Mouse (Mus musculus): ENCODE results near the gene Papss1. TPM values are rescaled to one million over a fixed set of nuclear protein-coding genes. Genes with fewer than 3 reads are reported as not detected.

Gene Papss1
- polyA plus RNA-seq, 1 experiment from 2014 or later = 66.5 TPM

DNA sequence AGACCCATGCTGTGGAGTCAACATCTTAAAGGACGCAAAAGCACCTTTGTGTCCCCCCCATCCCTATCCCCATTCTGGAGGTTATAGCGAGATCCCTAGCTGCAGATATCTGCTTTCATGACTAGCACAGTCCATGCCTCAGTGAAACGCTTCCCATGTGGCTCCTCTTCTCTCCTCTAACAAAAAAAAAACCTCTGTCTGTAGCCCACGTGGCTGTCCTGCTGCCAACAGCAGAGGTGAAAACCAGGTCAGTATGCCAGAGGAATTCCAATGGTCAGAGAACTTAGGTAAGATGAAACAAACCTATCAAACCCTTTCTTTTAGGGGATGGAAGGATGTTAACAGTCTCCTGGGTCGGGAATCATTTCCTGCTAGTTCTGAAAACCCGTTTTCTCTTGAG lies 91.5 kb downstream of the Papss1 start:
- H3K4me3 ChIP-seq = no peak overlapping the region
- no peak for DNase-seq (ENCODE audit: low spot score)
- H3K36me3 ChIP-seq = no peaks in the 10 kb centered on the region
- WGBS = 75% methylated on average over 6 of the region's 6 CpGs
- no peaks in the 10 kb centered on the region for H3K4me1 ChIP-seq (replicated peaks)
- no peak overlapping the region for H3K27ac ChIP-seq
- H3K9me3 ChIP-seq = no peaks in the 10 kb centered on the region
- no peaks in the 10 kb centered on the region for H3K27me3 ChIP-seq (ENCODE audit: insufficient read depth, poor library complexity, severe bottlenecking)

DNA sequence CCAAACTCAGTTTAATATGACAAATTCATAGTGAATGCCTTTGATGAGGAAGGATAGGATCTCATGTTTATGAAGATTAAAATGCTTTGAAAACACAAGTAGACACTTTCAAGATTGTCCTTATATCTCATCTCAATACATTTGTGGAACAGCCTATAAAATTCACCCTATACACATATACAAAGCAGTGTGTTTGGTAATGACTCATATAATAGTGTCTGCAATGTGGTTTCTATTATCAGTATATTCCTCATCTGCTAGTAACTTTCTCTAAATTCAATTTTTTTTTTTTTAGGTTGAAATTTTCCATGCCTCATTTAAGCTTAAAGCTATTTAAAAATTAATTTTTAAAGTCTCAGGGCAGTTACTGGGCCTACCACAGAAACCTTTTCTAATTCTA lies 95.6 kb downstream of the Papss1 start:
- Histone ChIP-seq H3K9me3 (no peaks in the 10 kb centered on the region), H3K27me3 (ENCODE audit: insufficient read depth, poor library complexity, severe bottlenecking) (no peaks in the 10 kb centered on the region), H3K36me3 (no peaks in the 10 kb centered on the region), H3K27ac (no peak overlapping the region), H3K4me3 (no peak overlapping the region), H3K4me1 (replicated peaks) (no peaks in the 10 kb centered on the region)
- DNase-seq (ENCODE audit: low spot score) = no peak

DNA sequence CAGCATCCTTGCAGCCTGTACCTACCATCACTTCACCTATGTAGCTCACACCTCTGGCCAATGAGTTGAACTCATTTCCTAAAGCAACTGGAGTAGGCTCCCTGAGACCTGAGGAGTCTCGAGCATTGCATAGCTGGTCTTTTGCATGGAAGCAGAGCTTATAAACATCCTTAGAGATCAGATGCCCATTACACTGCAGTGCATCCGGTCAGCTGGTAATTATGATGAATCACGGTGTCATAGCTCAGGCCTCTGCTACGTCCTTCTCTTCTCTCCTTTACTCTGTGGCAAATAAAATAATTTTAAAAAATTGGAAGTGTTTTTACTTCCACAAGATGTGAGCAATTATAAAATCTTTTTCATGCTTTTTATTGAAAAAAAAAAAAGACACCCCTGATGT lies 96.1 kb downstream of the Papss1 start:
- no peaks in the 10 kb centered on the region for H3K36me3 ChIP-seq
- H3K27ac ChIP-seq = no peak overlapping the region
- H3K4me1 ChIP-seq (replicated peaks) = no peaks in the 10 kb centered on the region
- no peak overlapping the region for H3K4me3 ChIP-seq
- no peak for DNase-seq (ENCODE audit: low spot score)
- 88% methylated on average over 4 of the region's 4 CpGs for WGBS
- no peaks in the 10 kb centered on the region for H3K27me3 ChIP-seq (ENCODE audit: insufficient read depth, poor library complexity, severe bottlenecking)
- H3K9me3 ChIP-seq = no peaks in the 10 kb centered on the region

DNA sequence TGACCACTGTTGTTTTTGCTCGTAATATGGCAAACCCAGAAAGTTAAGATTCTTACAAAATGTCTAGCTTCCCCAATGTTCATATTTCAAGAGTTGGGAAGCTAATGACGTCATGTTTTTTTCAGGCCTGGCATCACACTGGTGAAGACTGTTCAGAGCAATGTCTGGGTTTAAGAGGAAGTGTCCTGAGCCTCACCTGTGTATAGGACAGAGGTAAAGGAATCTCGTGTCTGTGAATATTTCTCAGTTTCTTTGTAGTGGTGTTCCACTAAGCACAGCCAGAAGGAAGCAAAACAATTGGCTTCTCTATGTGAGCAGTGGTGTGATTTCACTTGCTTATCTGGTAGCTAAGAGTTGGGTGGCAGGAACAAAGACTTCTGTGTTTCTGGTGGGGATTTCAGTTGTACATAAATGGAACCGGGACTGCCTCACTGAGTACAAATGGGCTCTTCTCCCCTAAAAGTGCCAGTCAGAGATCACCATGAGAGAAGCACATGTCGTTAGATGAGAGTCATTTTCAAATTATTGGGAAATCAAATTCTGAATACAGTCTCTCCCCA lies 98.1 kb downstream of the Papss1 start:
- no peak overlapping the region for H3K27ac ChIP-seq
- DNase-seq (ENCODE audit: low spot score) = no peak
- no peaks in the 10 kb centered on the region for H3K36me3 ChIP-seq
- H3K4me1 ChIP-seq (replicated peaks) = no peaks in the 10 kb centered on the region
- H3K4me3 ChIP-seq = no peak overlapping the region
- 75% methylated on average over 5 of the region's 5 CpGs for WGBS
- H3K9me3 ChIP-seq = no peaks in the 10 kb centered on the region
- H3K27me3 ChIP-seq (ENCODE audit: insufficient read depth, poor library complexity, severe bottlenecking) = no peaks in the 10 kb centered on the region

DNA sequence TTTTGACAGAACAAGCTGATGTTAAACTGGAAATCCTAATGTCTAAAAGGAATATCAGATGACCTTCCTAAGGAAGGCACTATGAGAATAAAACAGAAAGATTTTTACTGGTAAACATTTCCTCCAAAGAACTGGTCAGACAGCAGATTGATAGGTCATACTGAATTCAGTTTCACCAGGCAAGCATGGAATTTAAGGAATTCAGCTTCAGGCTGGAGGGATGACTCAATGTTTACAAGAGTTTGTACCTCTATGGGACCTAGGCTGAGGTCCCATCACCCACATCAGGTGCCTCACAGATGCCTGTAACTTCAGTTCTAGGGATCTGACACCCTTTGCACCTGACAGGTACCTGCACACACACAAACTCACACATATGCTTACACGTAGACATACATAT lies 105.3 kb downstream of the Papss1 start:
- 63% methylated on average over 1 of the region's 1 CpGs for WGBS
- Histone ChIP-seq H3K4me1 (replicated peaks) (no peaks in the 10 kb centered on the region), H3K9me3 (no peaks in the 10 kb centered on the region), H3K27me3 (ENCODE audit: insufficient read depth, poor library complexity, severe bottlenecking) (no peaks in the 10 kb centered on the region), H3K27ac (no peak overlapping the region), H3K36me3 (no peaks in the 10 kb centered on the region), H3K4me3 (no peak overlapping the region)
- DNase-seq (ENCODE audit: low spot score) = no peak

DNA sequence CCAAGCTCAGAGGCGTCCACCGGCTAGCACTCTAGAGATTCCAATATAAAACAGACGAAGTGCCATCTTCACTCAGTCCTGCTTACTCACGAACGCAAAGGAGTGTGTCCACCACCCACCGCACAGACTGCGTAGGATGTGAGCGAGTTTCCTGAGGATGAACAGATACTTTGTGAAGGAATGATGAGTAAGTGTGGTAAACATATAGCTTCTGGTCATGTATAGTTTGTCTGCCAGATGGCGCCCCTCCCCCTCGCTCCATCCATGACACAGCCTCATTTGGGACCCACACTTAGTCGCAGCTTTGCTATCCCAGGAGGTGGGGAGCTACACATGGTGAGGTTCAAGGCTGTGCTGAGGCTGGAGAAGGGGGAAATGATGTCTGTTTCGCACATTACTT lies 121.5 kb downstream of the Papss1 start:
- H3K4me1 ChIP-seq (replicated peaks) = no peaks in the 10 kb centered on the region
- WGBS = 90% methylated on average over 12 of the region's 12 CpGs
- DNase-seq (ENCODE audit: low spot score) = no peak

DNA sequence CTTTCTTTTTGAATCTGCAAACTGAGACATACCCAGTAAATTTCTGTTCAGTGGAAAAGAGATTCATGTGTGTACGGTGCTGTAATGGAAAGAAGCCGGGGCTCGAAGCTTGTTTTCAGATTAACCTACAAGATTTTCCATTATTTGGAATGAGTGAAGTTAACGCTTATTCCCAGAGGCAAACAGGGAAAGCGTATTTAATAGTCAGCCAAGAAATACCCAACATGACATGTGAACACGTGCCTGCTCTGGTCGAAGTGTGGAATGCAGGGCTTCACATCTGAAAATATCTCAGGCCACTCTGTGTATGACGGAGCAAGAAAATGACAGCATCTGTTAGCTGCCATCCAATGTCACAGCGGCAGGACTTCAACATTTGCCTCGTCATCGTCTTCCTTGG lies 125.4 kb downstream of the Papss1 start:
- 89% methylated on average over 11 of the region's 11 CpGs for WGBS
- H3K4me3 ChIP-seq = no peak overlapping the region
- H3K9me3 ChIP-seq = no peaks in the 10 kb centered on the region
- H3K36me3 ChIP-seq = no peaks in the 10 kb centered on the region
- H3K27ac ChIP-seq = no peak overlapping the region
- DNase-seq (ENCODE audit: low spot score) = no peak
- no peaks in the 10 kb centered on the region for H3K27me3 ChIP-seq (ENCODE audit: insufficient read depth, poor library complexity, severe bottlenecking)
- H3K4me1 ChIP-seq (replicated peaks) = no peaks in the 10 kb centered on the region

More for the DNA sequence above, 121.5 kb downstream of the Papss1 start:
- Histone ChIP-seq H3K27me3 (ENCODE audit: insufficient read depth, poor library complexity, severe bottlenecking) (no peaks in the 10 kb centered on the region), H3K27ac (no peak overlapping the region), H3K9me3 (0 out of 2 replicates have a peak, but pooled peaks cover 2% of the 10 kb centered on the region), H3K4me3 (no peak overlapping the region), H3K36me3 (no peaks in the 10 kb centered on the region)

DNA sequence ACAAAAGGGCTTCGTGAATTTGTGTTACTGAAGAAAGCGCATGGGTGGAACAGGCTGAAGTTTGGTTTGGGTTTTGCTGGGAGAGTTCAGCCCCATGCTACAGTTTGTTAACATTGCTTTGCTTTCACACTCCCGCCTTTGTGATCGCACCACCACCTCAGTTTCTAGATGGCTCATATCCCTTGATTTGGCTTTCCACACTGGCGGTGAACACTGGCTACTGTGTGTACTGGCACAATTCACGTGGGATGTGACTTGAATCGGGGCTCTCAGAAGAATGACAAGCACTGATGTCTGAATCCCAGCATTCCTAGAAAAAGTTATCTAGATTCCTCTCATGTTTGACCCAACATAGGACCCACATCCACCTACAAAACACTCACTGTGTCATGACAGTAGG lies 126.0 kb downstream of the Papss1 start:
- Histone ChIP-seq H3K27ac (no peak overlapping the region), H3K9me3 (no peaks in the 10 kb centered on the region), H3K27me3 (ENCODE audit: insufficient read depth, poor library complexity, severe bottlenecking) (no peaks in the 10 kb centered on the region), H3K4me1 (replicated peaks) (no peaks in the 10 kb centered on the region), H3K4me3 (no peak overlapping the region), H3K36me3 (no peaks in the 10 kb centered on the region)
- WGBS = 90% methylated on average over 7 of the region's 7 CpGs
- no peak for DNase-seq (ENCODE audit: low spot score)

DNA sequence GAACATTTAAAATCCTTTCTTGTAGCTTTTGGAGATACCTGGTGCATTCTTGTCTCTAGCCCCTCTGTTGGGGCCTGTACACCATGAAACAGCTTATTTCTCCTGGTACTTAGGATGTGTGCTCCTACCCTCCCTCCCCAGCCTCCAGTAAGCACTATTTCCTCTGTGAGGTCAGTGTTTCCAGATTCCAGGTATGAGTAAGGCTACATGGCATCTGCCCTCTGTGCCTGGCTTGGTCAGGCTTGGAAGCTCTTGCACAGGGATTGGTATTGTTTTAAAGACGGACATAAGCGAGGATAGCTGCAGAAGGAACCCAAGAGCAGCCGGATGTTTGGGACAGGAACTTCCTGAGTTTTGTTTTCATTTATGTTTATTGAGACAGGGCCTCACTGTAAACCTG lies 126.6 kb downstream of the Papss1 start:
- no peaks in the 10 kb centered on the region for H3K27me3 ChIP-seq (ENCODE audit: insufficient read depth, poor library complexity, severe bottlenecking)
- no peak overlapping the region for H3K27ac ChIP-seq
- no peaks in the 10 kb centered on the region for H3K36me3 ChIP-seq
- DNase-seq (ENCODE audit: low spot score) = no peak
- 78% methylated on average over 3 of the region's 3 CpGs for WGBS
- no peaks in the 10 kb centered on the region for H3K9me3 ChIP-seq
- no peaks in the 10 kb centered on the region for H3K4me1 ChIP-seq (replicated peaks)
- no peak overlapping the region for H3K4me3 ChIP-seq

Other genes starting within 250 kb of the Papss1 start
- 0.47 and 2.7 TPM in 2 replicates for gene Sgms2, start 73.4 kb upstream of the Papss1 start, polyA plus RNA-seq (2016; fragmentation: Nextera tagmentation; extraction: Ambion mirVana)